Mouse (Mus musculus) monocyte, adult 2 months (primary cell): ENCODE data around the gene Mblac2.
A peak's percentile ranks its signal among the peaks of the same experiment; 100 is the strongest.
"Not testable (repeated sequence)": the region's sequence is repeated elsewhere in the genome, so short reads cannot be mapped to it uniquely, and the experiment has no call there.

Experiments
- DNase-seq, 2 experiments: peaks; one replicate each; pipeline ENCODE4 v3.0.0; 2022; ENCODE audit warnings: low spot score in 2 of 2, low read depth in 1 of 2

Mblac2 gene

DNA sequence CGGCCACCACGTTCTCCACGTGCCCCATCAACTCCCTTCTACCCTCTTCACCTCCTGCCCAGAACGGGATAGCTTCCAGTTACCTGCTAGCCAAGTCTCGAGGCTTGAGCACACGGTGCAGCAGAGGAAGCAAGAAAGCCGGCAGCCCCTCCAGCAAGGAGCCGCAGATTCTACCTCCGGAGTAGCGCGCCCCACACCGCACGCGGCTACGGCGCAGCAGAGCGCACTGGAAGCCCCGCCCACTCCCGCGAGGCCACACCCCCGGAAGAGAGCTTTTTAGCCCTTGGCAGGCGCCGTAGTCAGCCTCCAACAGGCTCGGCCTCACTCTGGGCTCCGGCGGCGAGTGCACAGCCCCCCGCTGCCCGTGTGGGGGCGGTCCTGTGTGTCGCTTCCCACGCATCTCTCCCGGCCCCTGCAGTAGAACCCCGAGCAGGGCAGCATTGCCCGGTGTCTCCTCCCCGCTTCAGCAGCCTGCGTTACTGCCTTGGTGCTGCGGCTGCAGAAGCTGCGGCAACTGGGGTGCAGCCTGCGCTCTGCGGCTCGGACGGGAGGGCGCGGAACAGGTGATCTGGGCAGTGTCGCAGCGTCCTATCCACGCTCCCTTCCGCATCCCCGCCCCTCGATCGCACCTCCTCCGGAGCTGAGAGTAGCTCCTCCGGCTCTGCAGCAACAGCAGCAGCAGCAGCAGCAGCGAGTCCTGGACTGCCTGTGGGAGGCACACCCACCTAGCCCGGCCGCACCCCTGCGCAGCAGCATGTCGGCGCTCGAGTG, at the start of gene Mblac2, which contains the start of gene Polr3g:
TSS of gene Mblac2 (plus strand) at position 567 of the 771 bp plus-strand sequence.
TSS of gene Polr3g (minus strand) at position 239 of the 771 bp plus-strand sequence.
- DNase-seq, result peak; percentile 76 to 87

- no peak for DNase-seq
Measured at GRCm38 (mm10) chr13:81663566-81664330, 47.4 kb upstream of the Mblac2 start.

- DNase-seq, result no peak
Measured at GRCm38 (mm10) chr13:81664331-81664698, 46.8 kb upstream of the Mblac2 start.

DNA sequence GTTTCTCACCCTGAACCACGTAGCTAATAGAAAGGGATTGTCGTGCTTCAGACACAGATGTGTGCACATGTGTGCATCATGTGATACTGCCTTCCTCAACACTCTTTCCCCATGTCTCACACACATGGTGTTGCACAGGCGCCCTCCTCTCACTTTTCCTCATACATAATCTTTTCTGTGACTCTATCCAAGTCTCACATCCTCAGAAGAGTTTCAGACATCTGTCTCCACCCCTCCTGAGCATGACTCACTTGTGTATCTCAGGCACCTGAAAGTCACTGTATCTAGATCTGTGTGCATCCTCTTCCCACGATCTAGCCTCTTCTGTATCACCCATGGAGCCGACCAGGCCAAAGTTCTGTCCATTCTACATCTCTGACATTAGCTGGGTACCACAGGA, 43.4 kb upstream of the Mblac2 start:
- no peak for DNase-seq

GRCm38 (mm10) chr13:81675333-81675732, 35.8 kb upstream of the Mblac2 start:
- DNase-seq, result no peak

- DNase-seq, result no peak
Measured at GRCm38 (mm10) chr13:81683107-81683506, 28.0 kb upstream of the Mblac2 start.

GRCm38 (mm10) chr13:81684258-81684657, 26.9 kb upstream of the Mblac2 start:
- DNase-seq, result no peak

GRCm38 (mm10) chr13:81684884-81685283, 26.3 kb upstream of the Mblac2 start:
- DNase-seq, result no peak

GRCm38 (mm10) chr13:81689587-81689986, 21.6 kb upstream of the Mblac2 start:
- DNase-seq, result no peak

DNA sequence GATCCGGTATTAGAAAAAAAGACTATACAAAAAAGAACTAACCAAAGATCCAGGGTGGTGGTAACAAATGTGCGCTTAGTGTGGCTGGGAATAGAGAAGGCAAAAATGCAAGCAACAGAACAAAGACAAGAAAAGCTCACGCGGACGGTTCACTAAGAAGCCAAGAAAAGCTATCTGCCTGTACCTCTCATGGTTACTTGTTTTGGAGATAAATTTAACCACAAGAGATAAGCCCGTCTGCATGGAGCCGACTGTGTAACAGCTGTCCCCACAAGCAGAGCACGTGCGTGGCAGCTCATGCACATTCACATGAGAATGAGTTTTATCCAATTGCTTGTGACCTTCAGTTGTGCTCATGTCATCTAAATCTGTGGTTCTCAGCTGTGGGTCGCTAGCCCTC, 20.7 kb upstream of the Mblac2 start:
- DNase-seq, result no peak

DNA sequence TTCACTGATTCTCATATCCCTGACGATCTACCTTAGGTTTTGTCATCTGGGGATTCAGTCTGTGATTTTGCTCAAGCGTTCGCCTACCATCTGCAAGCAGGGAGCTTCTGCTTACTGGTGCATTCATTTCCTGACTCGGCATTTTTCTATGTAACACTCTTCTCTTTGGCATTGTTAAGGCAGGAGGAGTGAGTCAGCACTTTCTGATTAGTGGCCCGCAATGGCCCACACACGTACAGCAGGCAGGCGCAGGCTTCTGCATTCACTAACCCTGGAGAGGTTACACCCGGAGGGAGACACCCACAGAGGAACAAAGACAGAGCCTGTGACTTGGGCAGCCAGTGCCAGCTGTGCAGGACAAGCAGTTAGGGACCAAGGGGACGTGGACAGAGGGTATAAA, 19.5 kb upstream of the Mblac2 start:
- DNase-seq, result no peak

DNA sequence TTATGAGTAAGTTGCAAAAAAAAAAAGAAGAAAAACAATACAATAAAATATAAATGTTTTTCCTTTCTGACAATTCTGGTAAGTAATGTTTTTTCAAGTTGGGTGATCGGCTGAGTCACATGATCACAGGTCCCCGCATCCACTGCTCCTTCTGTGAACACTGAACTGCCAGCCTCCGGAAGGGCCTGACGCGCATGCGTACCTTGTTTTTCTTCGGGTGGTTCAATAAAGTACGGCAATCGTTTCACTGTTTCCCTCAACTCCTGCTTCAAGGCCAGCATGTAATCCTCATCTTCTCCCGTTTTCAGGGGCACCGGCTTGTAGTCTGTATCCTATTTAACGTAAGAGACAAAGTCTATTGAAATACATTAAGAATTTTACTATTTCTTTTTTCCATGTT, 16.7 kb upstream of the Mblac2 start:
- no peak for DNase-seq

DNA sequence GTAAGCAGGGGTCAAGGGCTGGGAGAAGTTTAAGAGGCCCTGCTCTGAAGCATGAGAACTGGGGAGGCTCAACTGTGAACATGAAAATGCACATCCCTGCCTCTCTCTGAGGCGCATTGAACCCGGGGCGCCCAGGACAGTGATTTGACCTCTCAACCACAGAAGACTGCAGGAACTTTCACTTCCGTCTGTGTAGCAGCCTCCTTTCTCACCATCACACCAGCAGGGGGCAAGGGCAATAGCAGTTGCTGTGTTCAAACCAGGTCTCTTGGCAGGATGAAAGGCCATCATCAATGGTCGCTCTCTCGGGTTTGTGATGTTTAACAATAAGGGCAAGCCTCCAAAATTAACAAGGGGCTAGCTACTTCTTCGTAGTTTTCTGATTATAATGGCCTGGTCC, 8.0 kb upstream of the Mblac2 start:
- DNase-seq, result no peak

DNA sequence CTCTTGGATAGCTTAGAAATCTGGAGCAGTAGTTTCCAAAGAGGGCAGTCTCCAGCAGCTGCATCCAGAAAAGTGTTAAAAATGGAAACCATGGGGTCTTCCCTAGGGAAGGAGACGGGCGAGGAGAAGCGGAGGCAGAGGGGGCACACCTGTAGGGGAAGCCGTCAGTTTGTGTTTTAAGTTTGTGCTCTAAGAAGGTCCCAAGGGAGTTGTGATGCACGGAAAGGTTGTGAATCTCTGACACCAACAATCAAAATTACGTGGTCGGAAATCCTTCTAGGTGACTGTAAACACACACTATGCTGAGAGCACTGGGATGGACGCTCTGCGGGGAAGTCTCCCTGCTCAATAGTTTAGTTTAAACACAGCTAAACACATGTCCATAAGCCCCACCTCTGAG, 7.5 kb upstream of the Mblac2 start:
- DNase-seq, result no peak

DNA sequence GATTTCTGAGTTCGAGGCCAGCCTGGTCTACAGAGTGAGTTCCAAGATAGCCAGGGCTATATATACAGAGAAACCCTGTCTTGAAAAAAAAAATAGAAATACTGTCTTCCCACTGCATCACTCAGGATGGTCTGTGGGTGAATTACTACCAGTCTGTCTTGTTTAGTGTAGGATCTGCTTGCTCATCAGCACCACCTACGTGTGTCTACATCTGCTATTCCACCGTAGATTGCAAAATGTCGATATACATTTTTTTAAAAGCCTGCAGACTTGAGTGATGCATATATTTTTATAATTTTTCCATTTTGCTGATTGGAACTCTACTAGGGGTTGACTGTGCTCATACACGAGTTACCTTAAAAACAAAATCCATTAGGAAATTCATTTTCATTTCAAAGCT, 4.8 kb upstream of the Mblac2 start:
- no peak for DNase-seq

GRCm38 (mm10) chr13:81709805-81710204, 1.3 kb upstream of the Mblac2 start:
- DNase-seq, result no peak

DNA sequence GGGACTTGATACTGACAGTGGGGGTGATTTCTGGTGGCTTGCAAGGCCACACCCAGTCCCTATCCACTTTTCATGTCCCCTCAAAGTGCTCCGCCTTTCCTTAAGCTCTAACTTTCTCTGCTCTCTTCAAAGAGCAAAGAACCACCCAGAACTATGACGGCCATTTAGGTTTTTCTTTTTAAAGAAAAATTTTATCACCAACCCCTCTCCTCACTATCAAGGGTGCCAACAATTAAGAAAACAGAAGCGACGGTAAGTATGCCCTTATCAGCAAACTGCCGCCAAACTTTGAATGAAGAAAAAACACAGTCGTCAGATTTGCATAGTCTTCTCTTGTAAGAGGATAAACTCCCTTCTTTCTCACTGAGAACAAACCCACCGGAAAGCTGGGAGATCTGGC, 875 bp upstream of the Mblac2 start:
- no peak for DNase-seq

- DNase-seq, result no peak
Measured at GRCm38 (mm10) chr13:81711546-81712371, 618 bp downstream of the Mblac2 start.

GRCm38 (mm10) chr13:81713896-81714295, 2.8 kb downstream of the Mblac2 start:
- DNase-seq, result no peak

DNA sequence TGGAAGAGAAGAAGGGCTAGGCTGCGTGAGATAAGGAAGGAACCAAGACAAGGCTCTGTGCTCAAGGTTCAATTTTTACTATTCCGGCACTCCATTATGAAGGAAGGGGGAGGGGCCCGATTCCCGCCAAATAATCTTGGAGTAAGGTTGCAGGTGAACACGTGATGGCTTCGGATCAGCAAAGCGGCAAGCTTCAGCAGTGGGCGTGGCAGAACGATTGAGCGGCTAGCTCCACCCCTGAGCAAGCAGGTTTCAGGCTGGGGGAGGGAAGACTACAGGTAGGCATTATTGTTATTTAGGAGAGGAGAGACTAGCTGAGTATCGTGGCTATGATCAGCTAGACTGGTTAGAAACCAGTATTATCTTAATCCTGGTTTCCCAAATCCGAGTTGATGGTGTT, 17.0 kb downstream of the Mblac2 start:
- DNase-seq, result not testable (repeated sequence)

DNA sequence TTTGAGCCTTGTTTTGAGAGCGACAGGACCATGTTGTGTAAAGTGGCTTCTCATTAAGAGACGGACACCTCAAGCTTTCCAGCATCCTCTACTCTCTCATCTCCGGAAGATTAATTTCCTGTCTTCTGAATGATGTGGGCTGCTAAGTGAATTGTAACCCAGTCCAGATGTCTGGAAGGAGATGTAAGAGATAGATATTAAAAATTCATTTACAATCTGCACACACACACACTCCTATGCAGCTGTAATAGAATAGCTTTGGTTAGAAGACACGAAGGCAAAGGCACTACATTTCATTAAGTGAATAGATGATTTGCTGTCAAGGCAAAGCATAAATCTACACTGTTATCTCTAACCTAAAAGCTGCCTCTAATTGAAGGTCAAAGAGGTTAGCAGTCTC, 18.0 kb downstream of the Mblac2 start:
- no peak for DNase-seq

- DNase-seq, result no peak
Measured at GRCm38 (mm10) chr13:81730362-81730761, 19.2 kb downstream of the Mblac2 start.
